Mouse (Mus musculus) MEL (cell line): ENCODE data around the gene Dda1. TPM values are rescaled to one million over a fixed set of nuclear protein-coding genes. Genes with fewer than 3 reads are reported as not detected.
"Not testable (repeated sequence)": the region's sequence is repeated elsewhere in the genome, so short reads cannot be mapped to it uniquely, and the experiment has no call there.

ENCODE experiments used
- DNase-seq: peaks from one replicate; pipeline ENCODE4 v3.0.0; 2011; ENCODE audit warnings: low read depth, low spot score
- H3K27ac ChIP-seq: 2 replicates; pipeline ENCODE4 v1.5.1; 2012; ENCODE audit warnings: low read depth, mild to moderate bottlenecking, control low read depth, low read length, moderate library complexity; ENCODE audit not compliant: control insufficient read depth
- H3K27me3 ChIP-seq, 2 experiments: fragments of 150-350 bp in 1 of 2; sonication (generic) in 1 of 2; 2 replicates each; pipeline ENCODE4 v1.6.1; 2012; ENCODE audit warnings: low read length in 2 of 2, mild to moderate bottlenecking in 2 of 2, improper control_type of control experiment in 1 of 2, moderate library complexity in 1 of 2; ENCODE audit not compliant: insufficient read depth in 2 of 2, control insufficient read depth in 1 of 2
- H3K36me3 ChIP-seq, 2 experiments: 2 replicates each; pipeline ENCODE4 v1.6.1; 2012 to 2014; ENCODE audit warnings: low read length in 2 of 2, improper control_type of control experiment in 1 of 2, inconsistent platforms in 1 of 2, mild to moderate bottlenecking in 1 of 2; ENCODE audit not compliant: insufficient read depth in 2 of 2, control insufficient read depth in 1 of 2
- H3K4me1 ChIP-seq, 2 experiments: fragments of 150-350 bp in 1 of 2; sonication (generic) in 1 of 2; 2 replicates each; pipeline ENCODE4 v1.6.1; 2012; ENCODE audit warnings: low read length in 2 of 2, improper control_type of control experiment in 1 of 2, mild to moderate bottlenecking in 1 of 2; ENCODE audit not compliant: insufficient read depth in 2 of 2, control insufficient read depth in 1 of 2
- H3K4me3 ChIP-seq, 2 experiments: fragments of 150-350 bp in 1 of 2; sonication (generic) in 1 of 2; 2 replicates each; pipeline ENCODE4 v1.5.1; 2012; ENCODE audit warnings: low read depth in 2 of 2, low read length in 2 of 2, mild to moderate bottlenecking in 2 of 2, moderate library complexity in 2 of 2, control low read depth in 1 of 2, improper control_type of control experiment in 1 of 2; ENCODE audit not compliant: control insufficient read depth in 1 of 2, insufficient read depth in 1 of 2
- H3K79me2 ChIP-seq: 2 replicates; pipeline ENCODE4 v1.6.1; 2012; ENCODE audit warnings: mild to moderate bottlenecking, low read length, moderate library complexity; ENCODE audit not compliant: control insufficient read depth, poor library complexity, insufficient read depth
- H3K9ac ChIP-seq: 2 replicates; pipeline ENCODE4 v1.6.1; 2012; ENCODE audit warnings: low read depth, mild to moderate bottlenecking, control low read depth, low read length, moderate library complexity; ENCODE audit not compliant: control insufficient read depth, poor library complexity, severe bottlenecking
- H3K9me3 ChIP-seq: fragments of 150-350 bp; sonication (generic); replicated peaks from 2 replicates; pipeline ENCODE4 v1.6.1; 2012; ENCODE audit warnings: mild to moderate bottlenecking, low read length, improper control_type of control experiment, moderate library complexity; ENCODE audit not compliant: insufficient read depth
- CHD2 ChIP-seq: IDR thresholded peaks from 2 replicates; pipeline ENCODE4 v1.6.1; 2011; ENCODE audit warnings: low read length, improper control_type of control experiment
- CTCF ChIP-seq, 3 experiments: IDR thresholded peaks in 2 of 3; conservative IDR thresholded peaks in 1 of 3; 2 replicates each; pipeline ENCODE4 v1.5.1; 2011 to 2012; ENCODE audit warnings: low read length in 3 of 3, low read depth in 2 of 3, mild to moderate bottlenecking in 2 of 3, improper control_type of control experiment in 1 of 3, inconsistent platforms in 1 of 3, mixed read lengths in 1 of 3, moderate library complexity in 1 of 3; ENCODE audit not compliant: control insufficient read depth in 1 of 3, insufficient read depth in 1 of 3, poor library complexity in 1 of 3, severe bottlenecking in 1 of 3
- MAFK ChIP-seq: IDR thresholded peaks from 2 replicates; pipeline ENCODE4 v1.6.1; 2011; ENCODE audit warnings: low read depth, mild to moderate bottlenecking, low read length, improper control_type of control experiment, borderline replicate concordance
- MXI1 ChIP-seq: IDR thresholded peaks from 2 replicates; pipeline ENCODE4 v1.6.1; 2011; ENCODE audit warnings: mild to moderate bottlenecking, low read depth, low read length, improper control_type of control experiment
- RAD21 ChIP-seq: IDR thresholded peaks from 2 replicates; pipeline ENCODE4 v1.6.1; 2011; ENCODE audit warnings: mild to moderate bottlenecking, low read depth, low read length, improper control_type of control experiment
- RCOR1 ChIP-seq: IDR thresholded peaks from 2 replicates; pipeline ENCODE4 v1.6.1; 2012; ENCODE audit warnings: low read depth, mild to moderate bottlenecking, inconsistent platforms, low read length, improper control_type of control experiment
- SMC3 ChIP-seq: IDR thresholded peaks from 2 replicates; pipeline ENCODE4 v1.6.1; 2011; ENCODE audit warnings: low read depth, low read length, improper control_type of control experiment
- TAL1 ChIP-seq: IDR thresholded peaks from 2 replicates; pipeline ENCODE4 v1.6.1; 2012; ENCODE audit warnings: mild to moderate bottlenecking, inconsistent platforms, low read length, moderate library complexity, mixed read lengths
- USF1 ChIP-seq: IDR thresholded peaks from 2 replicates; pipeline ENCODE4 v1.6.1; 2014; ENCODE audit warnings: low read depth, mild to moderate bottlenecking, inconsistent platforms, low read length, improper control_type of control experiment, moderate library complexity
- ZC3H11A ChIP-seq: IDR thresholded peaks from 2 replicates; pipeline ENCODE4 v1.6.1; 2012; ENCODE audit warnings: low read depth, mild to moderate bottlenecking, inconsistent platforms, low read length, improper control_type of control experiment
- ZMIZ1 ChIP-seq: IDR thresholded peaks from 2 replicates; pipeline ENCODE4 v1.6.1; 2012; ENCODE audit warnings: low read depth, mild to moderate bottlenecking, inconsistent platforms, low read length, improper control_type of control experiment, moderate library complexity
- ZNF384 ChIP-seq: IDR thresholded peaks from 2 replicates; pipeline ENCODE4 v1.6.1; 2012; ENCODE audit warnings: low read depth, mild to moderate bottlenecking, inconsistent platforms, low read length, improper control_type of control experiment
- polyA plus RNA-seq, 2 experiments: library from polyadenylated mRNA; stranded (reverse) in 1 of 2; unstranded in 1 of 2; fragments of >175 nt in 1 of 2; fragments of >200 nt in 1 of 2; gene quantifications; 2 replicates each; pipeline versions ENCODE4 v1.2.1 to v1.2.4; 2012; ENCODE audit warnings: low replicate concordance in 2 of 2, low read depth in 1 of 2; ENCODE audit not compliant: insufficient read length in 2 of 2, insufficient read depth in 1 of 2, missing spikeins in 1 of 2
- total RNA-seq: library from RNA; depleted of rRNA; stranded (reverse); fragments of 300-350 nt; gene quantifications from 2 replicates; pipeline ENCODE4 v1.2.3, GENCODE M21; 2012

Dda1 gene
- total and polyA plus RNA-seq, 3 experiments = 59.6 to 110 TPM; not detected in 1

DNA sequence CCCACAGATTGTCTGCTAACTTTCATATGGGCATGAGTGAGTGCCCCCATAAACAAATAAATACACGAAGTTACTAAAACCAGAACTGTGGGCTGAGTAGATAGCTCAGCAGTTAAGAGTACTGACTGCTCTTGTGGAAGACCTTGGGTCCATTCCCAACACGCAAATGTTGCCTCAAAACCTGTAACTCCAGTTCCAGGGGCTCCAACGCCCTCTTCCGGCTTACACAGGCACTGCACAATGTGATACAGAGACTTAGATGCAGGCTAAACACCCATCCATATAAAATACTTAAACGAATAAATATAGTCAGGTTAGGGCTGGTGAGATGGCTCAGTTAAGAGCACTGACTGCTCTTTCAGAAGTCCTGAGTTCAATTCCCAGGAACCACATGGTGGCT lies 46.0 kb downstream of the Dda1 start:
- Histone ChIP-seq H3K9ac (no peak overlapping the region), H3K4me3 (no peak overlapping the region), H3K4me1 (peaks cover 2 to 19% of the 10 kb centered on the region in 2 experiments; a peak in 3 of 4 replicates), H3K9me3 (no peaks in the 10 kb centered on the region), H3K27ac (no peak overlapping the region), H3K79me2 (peaks cover 3% of the 10 kb centered on the region), H3K36me3 (peaks cover 0 to 3% of the 10 kb centered on the region in 2 experiments; a peak in 1 of 4 replicates), H3K27me3 (peaks cover 0 to 2% of the 10 kb centered on the region in 2 experiments; a peak in 1 of 4 replicates)
- peak; percentile 23 for TF ChIP-seq SMC3
- TF ChIP-seq MXI1 = no peak
- no peak for TF ChIP-seq USF1
- peak; percentile 33 to 46 (median 41) for TF ChIP-seq CTCF (IDR thresholded peaks at IDR 0.05 in 2 of 3, conservative IDR thresholded peaks at IDR 0.05 in 1 of 3; ENCODE audit: control insufficient read depth in 1 of 3, insufficient read depth in 1 of 3, low read depth in 2 of 3, low read length in 3 of 3, poor library complexity in 1 of 3, severe bottlenecking in 1 of 3)
- DNase-seq = peak; percentile 45

DNA sequence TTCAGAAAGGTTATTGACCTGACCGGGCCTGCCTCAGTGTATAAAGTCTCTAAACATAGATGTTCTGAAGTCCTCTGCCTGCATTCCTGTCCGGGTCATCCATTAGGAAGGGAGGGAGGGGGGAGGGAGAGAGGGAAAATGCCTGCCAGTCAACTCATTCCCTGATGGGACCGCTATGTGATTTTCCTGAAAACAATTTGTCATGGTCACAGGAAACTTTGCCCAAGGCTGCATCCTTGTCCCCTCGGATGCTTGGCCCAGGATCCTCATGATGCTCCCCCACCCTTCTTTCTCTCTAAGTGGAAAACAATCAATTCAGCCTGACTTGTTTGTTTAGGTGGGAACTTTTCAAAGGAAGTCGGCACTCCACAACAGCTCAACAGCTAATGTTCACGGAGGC lies 47.8 kb downstream of the Dda1 start:
- TF ChIP-seq ZMIZ1 (no peak), MAFK (no peak), CHD2 (no peak), TAL1 (no peak), CTCF (IDR thresholded peaks at IDR 0.05 in 2 of 3, conservative IDR thresholded peaks at IDR 0.05 in 1 of 3; ENCODE audit: control insufficient read depth in 1 of 3, insufficient read depth in 1 of 3, low read depth in 2 of 3, low read length in 3 of 3, poor library complexity in 1 of 3, severe bottlenecking in 1 of 3) (no peak), RCOR1 (no peak)
- TF ChIP-seq, all 39 proteins: peak for 0
- Histone ChIP-seq H3K79me2 (no peaks in the 10 kb centered on the region), H3K27ac (no peak overlapping the region), H3K27me3 (peaks cover 0 to 2% of the 10 kb centered on the region in 2 experiments; a peak in 1 of 4 replicates), H3K4me3 (no peak overlapping the region), H3K9ac (no peak overlapping the region), H3K4me1 (peaks cover 2 to 12% of the 10 kb centered on the region in 2 experiments; a peak in 3 of 4 replicates), H3K9me3 (no peaks in the 10 kb centered on the region), H3K36me3 (peaks cover 0 to 3% of the 10 kb centered on the region in 2 experiments; a peak in 2 of 4 replicates)
- DNase-seq = no peak

DNA sequence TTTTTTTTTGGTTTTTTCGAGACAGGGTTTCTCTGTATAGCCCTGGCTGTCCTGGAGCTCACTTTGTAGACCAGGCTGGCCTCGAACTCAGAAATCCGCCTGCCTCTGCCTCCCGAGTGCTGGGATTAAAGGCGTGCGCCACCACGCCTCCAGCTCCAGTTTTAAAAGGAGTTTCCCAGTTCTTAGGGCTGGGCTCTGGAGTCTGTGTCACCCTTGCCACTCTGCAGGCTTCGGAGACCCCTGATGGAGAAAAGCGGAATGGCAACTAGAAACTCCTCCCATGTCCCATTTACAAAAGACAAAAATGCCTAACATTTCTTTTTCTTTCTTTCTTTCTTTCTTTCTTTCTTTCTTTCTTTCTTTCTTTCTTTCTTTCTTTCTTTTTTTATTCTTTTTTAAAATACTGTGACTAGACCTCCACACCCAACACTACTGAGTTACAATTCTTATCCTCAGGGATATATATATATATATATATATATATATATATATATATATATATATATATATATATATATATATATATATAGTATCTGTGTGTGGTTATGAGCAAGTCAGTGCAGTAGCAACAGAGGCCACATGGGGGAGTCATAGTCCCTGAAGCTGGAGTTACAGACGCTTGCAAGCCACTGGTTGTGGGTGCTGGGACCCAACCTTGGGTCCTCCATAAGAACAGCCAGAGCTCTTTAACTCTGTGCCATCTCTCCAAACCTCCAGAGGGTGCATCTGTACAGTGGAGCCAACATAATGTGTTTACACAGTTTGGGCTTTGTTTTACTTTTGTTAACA lies 50.2 kb downstream of the Dda1 start:
- not testable (repeated sequence) for H3K79me2 ChIP-seq, H3K9me3 ChIP-seq, H3K9ac ChIP-seq, H3K27ac ChIP-seq, H3K36me3 ChIP-seq, H3K4me1 ChIP-seq, H3K4me3 ChIP-seq, H3K27me3 ChIP-seq
- DNase-seq = peak; percentile 81
- peak; percentile 41 to 63 (median 56) for TF ChIP-seq CTCF (IDR thresholded peaks at IDR 0.05 in 2 of 3, conservative IDR thresholded peaks at IDR 0.05 in 1 of 3; ENCODE audit: control insufficient read depth in 1 of 3, insufficient read depth in 1 of 3, low read depth in 2 of 3, low read length in 3 of 3, poor library complexity in 1 of 3, severe bottlenecking in 1 of 3)
- peak; percentile 30 for TF ChIP-seq RAD21
- TF ChIP-seq ZNF384 = 0 out of 2 replicates have a peak, but pooled peaks have one; percentile 34
- TF ChIP-seq SMC3 = peak; percentile 42
- TF ChIP-seq ZC3H11A = peak; percentile 31; the same call in 1 of the 2 replicates
